Mouse (Mus musculus) frontal cortex, postnatal 25 days (tissue): ENCODE measurements around the gene BC055324.
A peak's percentile ranks its signal among the peaks of the same experiment; 100 is the strongest.

ENCODE experiments used
- DNase-seq, 2 experiments: peaks; one replicate each; pipeline ENCODE4 v3.0.0; 2022; ENCODE audit warnings: low spot score in 2 of 2

BC055324 gene

DNA sequence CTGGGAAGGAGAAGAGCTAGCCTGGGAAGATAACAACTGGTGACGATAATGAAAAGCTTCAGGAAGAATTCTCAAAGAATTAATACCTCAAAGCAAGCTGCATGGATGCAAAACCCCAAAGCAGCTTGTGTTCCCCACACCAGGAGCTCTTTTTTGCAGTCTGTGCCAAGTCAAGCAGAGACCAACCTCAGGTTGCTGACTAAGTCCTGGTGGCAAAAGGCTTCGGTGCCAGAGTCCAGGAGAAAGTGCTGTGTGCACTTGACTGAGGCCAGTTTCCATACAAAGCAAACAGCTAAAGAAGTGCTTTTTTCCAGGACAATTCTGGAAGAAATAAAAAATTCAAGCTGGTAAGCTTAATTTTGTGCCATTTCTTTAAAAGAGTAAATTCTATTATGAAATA, 41.2 kb downstream of the BC055324 start:
- DNase-seq, result no peak

DNA sequence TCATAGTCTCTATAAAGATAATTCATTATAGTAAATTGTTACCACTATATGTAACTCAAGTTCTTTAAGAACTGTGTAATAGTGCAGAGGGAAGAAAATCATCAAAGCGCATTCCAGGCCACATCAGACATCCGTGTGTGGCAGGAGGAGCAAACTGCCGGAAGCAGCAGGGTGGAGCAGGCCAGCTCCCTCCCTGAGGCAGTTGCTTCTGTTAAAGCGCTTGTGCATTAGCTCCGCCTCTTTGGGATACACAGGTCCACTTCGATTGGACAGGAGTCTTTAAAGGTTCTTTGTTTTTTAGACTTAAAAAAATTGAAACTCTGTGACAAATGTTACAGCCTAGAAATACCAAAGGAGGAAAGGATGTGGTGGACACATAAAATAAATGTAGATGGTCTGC, 52.5 kb downstream of the BC055324 start:
- no peak for DNase-seq

DNA sequence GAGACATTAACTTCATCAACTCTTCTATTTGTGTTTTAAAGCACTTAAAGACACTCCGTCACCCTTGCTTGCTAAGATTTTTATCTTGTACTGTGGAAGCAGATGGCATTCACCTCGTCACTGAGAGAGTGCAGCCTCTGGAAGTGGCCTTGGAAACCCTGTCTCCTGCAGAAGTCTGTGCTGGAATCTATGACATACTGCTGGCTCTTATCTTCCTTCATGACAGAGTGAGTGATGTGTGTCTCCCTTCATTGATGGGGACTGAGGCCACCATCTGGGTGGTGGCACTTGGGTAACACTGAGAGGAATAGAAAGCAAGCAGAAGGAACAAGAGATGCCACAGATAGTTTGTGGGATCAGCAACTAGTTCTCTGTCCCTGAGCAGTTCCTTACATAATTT, 60.0 kb downstream of the BC055324 start:
- DNase-seq, result no peak

DNA sequence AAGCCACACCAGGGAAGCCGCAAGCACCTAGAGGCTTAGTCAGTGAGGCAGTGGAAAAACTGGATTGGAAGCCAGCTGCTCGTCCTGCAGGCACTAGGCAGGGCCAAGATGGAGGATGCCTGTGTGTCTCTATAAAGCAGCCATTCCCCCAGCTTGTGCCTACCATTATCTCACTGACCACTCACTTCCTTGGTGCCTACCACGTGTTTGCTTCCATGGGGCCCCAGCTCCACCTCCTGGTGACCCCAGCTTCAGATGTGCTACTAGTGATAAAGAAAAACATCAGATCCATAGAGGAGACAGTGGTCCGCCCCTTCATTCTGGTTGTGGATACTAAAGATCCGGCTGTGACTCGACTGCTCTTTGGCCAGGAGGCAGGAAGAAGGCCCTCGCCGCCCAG, 62.8 kb downstream of the BC055324 start:
- no peak for DNase-seq

DNA sequence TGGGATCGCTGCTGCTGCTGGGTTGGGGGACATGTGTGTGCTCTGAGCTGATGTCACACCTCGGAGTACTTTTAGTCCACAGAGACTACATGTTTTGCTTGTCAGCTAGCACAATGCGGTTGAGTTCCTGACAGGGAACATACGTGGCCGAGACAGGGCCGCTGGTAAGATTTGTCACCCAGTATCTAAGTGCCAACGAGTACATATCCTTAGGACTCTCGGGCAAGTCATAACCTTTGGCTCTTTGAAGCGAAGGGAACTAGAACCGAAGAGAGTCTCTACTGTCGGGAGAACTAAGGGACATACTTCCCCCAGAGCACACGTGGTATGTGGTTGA, 64.2 kb downstream of the BC055324 start:
- DNase-seq, result no peak

DNA sequence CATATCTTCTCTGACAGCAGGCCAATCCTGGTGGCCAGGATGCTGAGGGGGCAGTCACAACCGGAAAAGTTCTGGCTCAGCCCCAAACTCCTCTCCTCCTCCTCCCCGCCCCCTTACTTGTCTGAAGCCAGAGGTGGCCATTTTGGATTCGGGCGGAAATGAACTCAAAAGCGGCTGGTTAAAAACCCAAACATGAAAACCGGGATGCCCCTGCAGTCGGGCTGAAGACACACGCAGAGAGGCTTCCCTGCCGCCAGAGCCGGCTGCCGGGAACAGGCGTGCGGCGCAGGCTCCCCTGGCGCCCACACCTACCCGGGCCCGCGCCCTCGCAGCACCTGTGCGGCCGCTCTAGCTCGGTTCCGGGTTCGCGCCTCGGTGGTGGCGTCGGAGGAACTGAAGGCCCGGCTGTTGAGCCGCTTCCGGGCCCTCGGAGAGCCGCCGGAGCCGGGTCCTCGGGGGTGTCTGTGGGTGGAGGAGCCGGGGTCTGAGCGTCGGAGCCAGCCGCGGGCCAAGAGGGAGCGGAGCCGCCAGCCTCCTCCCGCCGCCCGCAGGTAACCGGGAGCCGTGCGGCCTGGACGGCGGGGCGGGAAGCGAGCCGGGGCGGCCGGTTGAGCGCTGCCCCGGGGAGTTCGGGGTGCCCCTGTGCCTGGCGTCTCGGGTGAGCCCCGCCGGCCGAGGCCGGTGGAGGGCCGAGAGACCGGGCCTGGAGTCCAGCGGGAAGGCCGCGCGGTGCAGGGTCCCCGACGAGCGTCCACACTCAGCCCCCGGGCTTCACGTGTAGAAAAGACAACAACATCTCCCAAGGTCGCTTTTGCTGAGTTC, 64.7 kb downstream of the BC055324 start:
- peak; percentile 75 to 81 for DNase-seq

DNA sequence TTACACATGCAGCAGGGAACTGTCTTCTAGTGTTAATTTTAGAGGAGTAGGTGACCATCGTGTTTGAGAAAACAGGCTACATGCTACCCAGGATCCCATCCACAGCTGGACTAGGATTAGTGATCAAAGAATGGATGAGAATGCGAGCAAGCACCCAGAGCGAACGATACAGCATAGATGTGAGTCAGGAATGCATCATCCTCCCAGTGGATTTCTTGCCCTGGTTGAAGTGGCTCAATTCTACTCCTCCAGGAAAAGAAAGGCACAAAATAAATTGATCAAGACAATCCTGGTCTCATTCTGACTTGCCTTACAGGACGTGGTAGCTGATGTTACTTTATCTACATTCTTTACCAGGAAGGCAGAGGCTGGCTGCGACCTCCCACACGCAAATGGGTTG, 65.8 kb downstream of the BC055324 start, which contains the start of gene Scyl3:
Gene Scyl3, plus strand, starts transcription at position 255 of the 400 bp plus-strand sequence.
- DNase-seq, result no peak

DNA sequence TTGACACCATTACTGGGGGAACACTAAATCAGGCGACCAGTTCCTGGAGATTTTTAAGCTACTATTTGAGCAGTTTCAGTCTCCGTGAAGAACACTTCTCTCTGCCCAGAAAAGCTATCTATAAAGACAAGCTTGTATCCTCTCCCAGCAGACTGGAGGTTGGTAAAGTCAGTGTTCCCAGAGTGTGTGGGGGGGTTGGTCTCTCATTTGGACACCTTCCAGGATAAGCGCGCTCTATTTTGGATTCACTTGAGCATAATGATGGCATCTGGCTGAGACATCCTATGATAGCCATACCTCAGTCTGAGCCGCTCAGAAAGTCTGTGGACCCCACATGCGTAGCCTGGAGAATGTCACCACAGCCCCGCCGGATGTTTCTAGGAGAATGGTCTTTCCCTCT, 70.5 kb downstream of the BC055324 start:
- no peak for DNase-seq

DNA sequence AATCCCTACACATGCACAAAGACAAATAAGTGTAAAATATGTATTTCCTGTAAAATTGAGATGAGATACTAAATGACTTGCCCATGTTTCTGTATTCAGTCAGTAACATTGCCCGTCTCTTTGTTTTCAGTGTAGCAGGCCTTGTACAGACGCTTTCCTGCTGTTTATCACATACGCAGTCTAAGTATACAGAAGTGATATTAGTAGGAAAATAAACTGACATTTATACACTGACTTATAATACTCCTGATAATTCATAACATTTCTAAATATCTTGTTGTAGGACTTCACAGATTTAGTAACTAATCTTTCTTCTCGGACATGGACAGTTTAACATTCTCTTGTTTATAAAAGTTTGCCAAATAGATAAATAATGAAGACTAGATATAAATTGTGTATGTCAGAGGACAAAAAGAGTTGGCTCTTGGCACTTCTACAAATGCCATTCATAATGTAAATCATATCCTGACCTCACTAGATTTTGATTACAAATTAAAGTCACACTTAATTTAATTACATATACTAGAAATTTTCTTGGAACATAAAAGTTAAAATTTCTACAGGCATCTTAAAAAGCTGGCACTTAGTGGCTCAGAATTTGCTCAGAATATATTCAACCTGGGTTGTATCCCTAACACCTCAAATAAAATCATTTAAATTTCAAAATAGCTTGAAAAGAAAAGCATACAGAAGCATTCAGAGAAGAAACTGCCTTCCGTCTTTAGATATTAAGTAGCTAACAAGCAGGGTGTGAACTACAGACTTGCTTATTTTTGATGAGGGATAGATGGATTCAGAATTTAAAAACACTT, 77.0 kb downstream of the BC055324 start:
- DNase-seq, result no peak

DNA sequence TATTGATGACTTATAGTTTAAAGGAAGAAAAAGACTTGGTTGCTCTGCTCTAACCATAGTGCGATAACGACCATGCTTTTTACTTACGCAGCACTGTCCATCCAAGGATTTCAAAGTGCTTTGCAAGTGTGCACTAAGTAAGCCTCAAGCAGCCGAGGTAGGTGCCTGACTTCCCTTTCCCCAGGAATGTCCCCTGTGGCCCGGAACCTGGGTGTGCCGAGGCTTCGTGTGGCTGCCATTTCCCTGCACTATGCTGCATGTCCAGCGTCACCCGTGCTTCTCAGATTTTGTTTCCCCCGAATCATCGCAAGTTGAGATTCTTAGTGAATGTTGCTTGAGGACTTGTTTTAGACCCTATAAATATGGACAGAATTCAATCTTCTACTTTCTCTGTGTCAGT, 82.6 kb downstream of the BC055324 start:
- no peak for DNase-seq

DNA sequence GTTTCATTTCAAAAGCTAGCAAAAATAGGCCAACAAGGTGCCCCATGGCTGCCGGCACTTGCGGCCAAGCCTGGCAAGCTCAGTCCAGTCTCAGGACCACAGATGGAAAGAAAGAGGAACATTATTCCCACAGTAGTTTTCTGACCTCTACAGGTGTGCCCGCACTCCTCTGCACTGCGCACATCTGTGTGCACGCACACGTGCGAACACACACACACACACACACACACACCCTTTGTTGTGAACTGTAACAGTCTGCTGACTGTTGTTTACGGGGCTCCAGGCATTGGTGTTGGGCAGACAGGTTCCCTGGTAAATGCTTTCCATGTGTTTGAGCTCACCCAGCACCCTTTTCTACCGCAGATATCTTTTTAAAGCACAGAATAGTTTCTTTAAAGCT, 83.8 kb downstream of the BC055324 start:
- DNase-seq, result no peak

DNA sequence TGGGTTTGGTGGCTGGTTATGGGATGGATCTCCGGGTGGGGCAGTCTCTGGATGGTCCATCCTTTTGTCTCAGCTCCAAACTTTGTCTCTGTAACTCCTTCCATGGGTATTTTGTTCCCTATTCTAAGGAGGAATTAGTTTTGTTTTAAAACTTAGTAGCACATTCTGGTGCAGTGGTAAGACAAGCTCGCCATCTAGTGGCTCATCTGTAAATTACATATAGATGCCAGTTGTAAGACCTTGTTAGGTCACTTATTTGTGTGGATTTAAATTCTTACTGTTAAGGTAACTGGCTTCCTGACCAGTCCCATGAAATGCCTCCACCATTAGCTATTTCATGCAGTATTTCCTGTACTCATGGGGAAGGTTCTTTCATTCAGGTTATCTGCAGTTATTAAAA, 84.3 kb downstream of the BC055324 start:
- no peak for DNase-seq

DNA sequence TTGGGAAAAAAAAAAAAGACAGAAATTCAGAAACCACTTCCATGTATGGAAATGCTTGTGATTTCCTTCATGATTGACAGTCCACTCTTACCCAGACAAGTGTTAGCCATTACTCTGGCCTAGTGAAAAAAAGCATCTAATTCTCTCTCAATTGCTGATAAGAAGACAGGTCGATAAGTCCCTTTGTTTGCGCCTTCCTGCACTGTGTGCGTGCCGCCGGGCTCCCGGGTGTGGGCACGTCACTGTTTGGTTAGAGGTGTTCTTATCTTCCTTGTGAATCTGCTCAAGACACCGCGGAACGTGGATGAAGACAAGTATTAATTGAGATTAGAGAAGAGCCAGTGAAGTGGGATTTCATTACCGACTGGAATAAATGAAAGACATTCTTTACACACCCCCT, 86.2 kb downstream of the BC055324 start:
- DNase-seq, result no peak

DNA sequence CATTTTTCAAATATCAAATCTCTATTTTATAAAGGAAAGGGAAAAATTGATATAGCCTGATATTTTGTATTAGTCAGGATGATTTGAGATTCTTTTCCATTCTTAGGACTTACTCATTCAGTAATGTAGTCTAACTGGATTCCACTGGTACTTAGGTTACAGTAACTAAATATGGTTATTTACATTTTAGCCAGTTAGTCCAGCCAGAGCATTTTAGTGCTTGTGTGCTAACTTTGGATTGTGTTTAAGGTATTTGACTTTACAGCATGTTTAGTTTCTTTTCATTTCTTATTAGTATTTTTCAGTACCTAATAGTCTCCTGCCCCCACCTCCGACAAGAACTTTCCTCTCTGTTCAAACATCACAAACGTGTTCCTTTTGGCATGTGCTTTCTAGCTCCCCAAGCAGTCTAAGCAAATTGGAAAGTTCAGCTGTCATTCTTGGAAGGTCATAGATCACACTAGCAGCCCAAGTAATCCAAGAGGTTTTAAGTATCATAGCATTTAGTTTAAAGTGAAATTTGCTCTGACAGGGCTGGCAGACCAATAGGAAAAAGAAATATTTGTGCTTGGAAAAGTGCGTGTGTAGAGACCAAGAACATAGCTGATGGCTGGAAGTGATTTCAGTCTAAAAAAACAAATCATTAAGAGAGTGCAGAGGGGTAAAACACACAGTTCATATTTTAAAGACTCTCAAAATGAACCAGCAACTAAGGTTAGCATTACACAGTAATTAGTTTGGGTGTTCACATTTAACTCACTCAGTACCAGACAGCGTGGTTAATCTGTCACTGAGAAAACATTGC, 87.4 kb downstream of the BC055324 start:
- DNase-seq, result no peak

DNA sequence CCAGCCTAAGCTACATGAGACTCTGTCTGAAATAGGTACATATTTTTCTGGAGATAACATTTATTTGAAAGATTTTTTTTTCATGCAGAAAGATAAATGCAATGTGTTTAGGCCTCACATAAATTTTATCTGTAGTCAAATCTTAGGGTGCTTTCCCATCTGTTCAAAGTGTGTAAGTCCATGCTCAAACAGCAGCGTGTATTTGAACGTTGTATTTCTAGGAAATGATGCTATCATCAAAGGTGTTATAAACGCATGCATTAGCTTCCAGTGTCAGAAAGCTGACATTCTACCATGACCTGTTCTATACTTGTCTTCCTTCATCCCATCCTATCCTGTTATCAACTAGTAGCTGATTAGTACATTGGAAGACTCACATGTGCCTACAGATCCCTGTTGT, 91.2 kb downstream of the BC055324 start:
- DNase-seq, result no peak

DNA sequence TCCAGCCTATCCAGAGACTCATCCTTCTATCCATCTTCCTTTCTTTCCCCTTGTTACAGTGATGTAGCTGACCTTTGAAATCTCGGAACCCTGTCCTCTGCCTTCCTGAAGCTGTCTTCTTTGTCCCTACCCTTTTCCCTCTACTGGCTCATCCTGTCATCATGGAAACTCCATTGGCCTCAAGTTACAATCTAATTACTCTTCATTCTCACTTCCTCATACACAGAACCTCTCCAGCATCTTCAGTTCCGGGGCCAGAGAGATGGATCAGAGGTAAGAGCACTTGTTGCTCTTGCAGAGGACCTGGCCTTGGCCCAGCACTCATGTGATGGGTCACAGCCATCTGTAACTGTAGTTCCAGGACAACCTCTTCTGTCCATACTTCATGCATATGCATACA, 94.4 kb downstream of the BC055324 start:
- DNase-seq, result no peak

DNA sequence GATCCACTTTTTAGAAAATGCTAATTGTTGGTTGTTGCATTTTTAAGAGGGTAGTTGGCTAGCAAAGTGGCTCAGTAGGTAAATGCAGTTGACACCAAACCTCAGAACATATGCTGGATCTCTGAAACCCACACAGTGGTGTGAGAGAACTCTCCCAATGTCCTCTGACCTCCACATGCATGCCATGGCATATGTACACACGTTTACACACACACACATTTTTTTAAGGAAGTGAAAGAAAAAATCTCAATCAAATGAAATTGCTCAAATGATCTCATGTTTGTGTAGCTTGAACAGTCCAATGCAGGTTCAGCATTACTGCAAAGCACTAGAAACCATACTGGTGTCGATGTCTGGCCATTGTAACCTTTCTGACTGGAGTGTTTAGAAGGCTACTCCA, 95.0 kb downstream of the BC055324 start:
- no peak for DNase-seq

DNA sequence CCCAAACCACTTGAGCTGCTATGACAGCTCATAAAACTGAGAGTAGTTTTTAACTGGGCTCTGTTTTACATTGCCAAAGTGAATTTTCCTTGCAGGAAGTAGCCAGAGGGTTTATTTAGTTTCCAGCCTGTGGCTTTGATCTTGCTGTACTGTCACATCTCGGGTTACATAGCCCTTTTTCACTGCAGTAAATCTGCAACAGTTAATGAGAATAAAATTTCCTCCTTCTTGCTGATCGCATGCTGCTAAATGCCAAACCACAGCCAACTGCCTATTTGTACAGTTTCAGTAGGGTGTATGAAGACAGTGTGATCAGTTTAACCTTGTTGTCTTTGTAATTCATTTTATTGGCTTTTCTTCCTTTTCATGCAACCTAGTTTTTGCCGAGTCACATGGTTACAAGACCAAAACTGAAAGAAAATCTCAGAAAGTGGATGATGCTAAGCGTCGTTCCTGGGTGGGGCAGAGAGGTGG, 96.3 kb downstream of the BC055324 start:
- DNase-seq, result no peak
